Mouse (Mus musculus): ENCODE measurements around the gene Bri3.

- TF ChIP-seq POLR2A (IDR thresholded peaks at IDR 0.05; ENCODE audit: extremely low read depth, insufficient read depth, low read length) (no peak), CTCF (IDR thresholded peaks at IDR 0.05; ENCODE audit: low read depth, low read length) (no peak)
Measured at GRCm38 (mm10) chr5:144279926-144280325, 35.7 kb downstream of the Bri3 start.
